9 mouse cellular contexts compared by ENCODE assay signal in the genomic region with DNA sequence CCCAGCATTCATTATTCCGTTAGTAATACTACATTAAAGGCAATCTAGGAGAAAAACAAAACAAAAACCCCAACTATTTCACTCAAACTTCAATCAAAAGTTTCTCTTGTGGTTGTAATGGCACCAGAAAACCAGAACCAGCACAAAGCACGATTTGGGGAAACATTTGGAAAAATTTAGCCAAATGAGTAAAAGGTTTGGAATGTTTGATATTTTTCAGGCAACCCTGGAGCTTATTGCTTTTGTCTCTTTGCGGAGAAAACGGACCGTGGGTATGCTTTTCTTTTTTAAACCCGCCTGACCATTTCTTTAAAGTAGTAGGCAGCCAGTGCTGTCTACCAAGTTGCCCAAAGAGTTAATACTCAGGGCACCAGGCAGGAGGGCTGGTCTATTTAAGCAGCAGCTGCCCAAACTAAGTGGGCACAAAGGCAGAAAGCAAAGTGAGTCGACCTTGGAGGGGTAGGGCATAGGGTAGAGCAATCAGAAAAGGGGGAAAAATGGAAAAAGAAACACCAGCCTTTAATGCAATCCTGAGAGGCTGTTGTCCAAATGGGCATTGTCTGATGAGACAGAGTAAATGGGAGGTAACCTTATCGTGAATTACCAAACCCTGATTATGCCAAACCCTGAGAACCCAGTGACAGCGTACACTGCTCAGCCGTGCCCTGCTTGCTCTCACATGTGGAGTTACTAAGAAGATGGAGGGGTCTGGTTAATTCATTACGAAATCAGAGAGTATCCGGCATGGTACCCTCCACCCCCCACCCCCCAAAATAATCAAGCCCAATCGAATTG.
DNase-seq lines count a peak whose midpoint lies in the region; ATAC-seq lines count a peak whose summit lies in the region.
"Had no signal": no experiment of that assay in that cellular context is flagged by ENCODE, and none has a peak within 500 bp of the region (broad histone marks: within the 10 kb centered on the region; RNA-seq: fewer than 3 reads in every experiment).

No protein-coding gene starts in this region.

- no peak for ATAC-seq in midbrain, embryonic 11.5 days (ENCODE audit: low FRiP score)

- no peaks in the 10 kb centered on the region for H3K36me3 ChIP-seq in midbrain, embryonic 11.5 days (ENCODE audit: control insufficient read depth, insufficient read depth, low read length)

- H3K27ac ChIP-seq in midbrain, embryonic 11.5 days (ENCODE audit: low read depth, low read length), result no peak overlapping the region

- DNase-seq in embryo, embryonic 11 days, result peak; percentile 42
- no peak for DNase-seq in embryo, embryonic 10 days (ENCODE audit: low spot score)
- DNase-seq in NIH3T3 (ENCODE audit: low read depth), result peak; percentile 65
- peak; percentile 15 to 17 for DNase-seq in heart, postnatal 10 days
- no peak for DNase-seq in midbrain, embryonic 11.5 days (ENCODE audit: low spot score, missing footprints)
- DNase-seq in urinary bladder, postnatal 14 days (ENCODE audit: low spot score), result no peak
- no peak for DNase-seq in gastrocnemius, postnatal 36 days
- DNase-seq in T-cell, adult 2 months (ENCODE audit: low spot score), result no peak

- H3K4me1 ChIP-seq in midbrain, embryonic 11.5 days (ENCODE audit: control insufficient read depth, insufficient read depth, low read length), result no peaks in the 10 kb centered on the region

- peak overlapping the region; percentile 44; the same call in 1 of the 2 replicates for H3K4me3 ChIP-seq in midbrain, embryonic 11.5 days (ENCODE audit: low read depth, low read length)

- peak overlapping the region; percentile 85 for H3K4me2 ChIP-seq in midbrain, embryonic 11.5 days

- H3K9ac ChIP-seq in midbrain, embryonic 11.5 days (ENCODE audit: low read length), result no peak overlapping the region; the same call in 1 of the 2 replicates

- intact Hi-C loops in heart, postnatal 10 days (cut with DNase I), result loop anchor here (5.0 kb wide), 3 partner anchors 58 to 218 kb away; no protein-coding TSS in a partner anchor
- intact Hi-C loops in gastrocnemius, postnatal 36 days (cut with DNase I), result no loop called here

- H3K27me3 ChIP-seq in midbrain, embryonic 11.5 days (ENCODE audit: control insufficient read depth, insufficient read depth, low read length), result no peaks in the 10 kb centered on the region
- H3K27me3 ChIP-seq: CH12.LX had no signal

- no peaks in the 10 kb centered on the region for H3K9me3 ChIP-seq in midbrain, embryonic 11.5 days (ENCODE audit: control insufficient read depth, low read length)

- 37% methylated on average over 13 of the region's 13 CpGs for WGBS in midbrain, embryonic 11.5 days

Comparison
In these comparisons a context has a peak if more than half of its experiments do, and no peak if none do; other contexts are left out.
1. DNase-seq: peak in embryo, embryonic 11 days (single experiment), NIH3T3 (single experiment) and heart, postnatal 10 days (2 of 2); none in embryo, embryonic 10 days (single experiment), midbrain, embryonic 11.5 days (single experiment), urinary bladder, postnatal 14 days (single experiment), gastrocnemius, postnatal 36 days (0 of 2) and T-cell, adult 2 months (single experiment).